Mouse (Mus musculus) embryonic facial prominence, embryonic 14.5 days (tissue): ENCODE measurements around the gene Usp50. TPM values are rescaled to one million over a fixed set of nuclear protein-coding genes. Genes with fewer than 3 reads are reported as not detected.
A peak's percentile ranks its signal among the peaks of the same experiment; 100 is the strongest.

Source experiments
- ATAC-seq: fragments of 200-750 bp; cut with Nextera tagmentation; 2 replicates; pipeline ENCODE4 v1.8.0; 2017; ENCODE audit warnings: low read depth, moderate number of reproducible peaks, moderate TSS enrichment
- DNase-seq: peaks from one replicate; pipeline ENCODE4 v3.0.0-alpha.2; 2015; ENCODE audit warnings: low spot score
- H3K27ac ChIP-seq: fragments of 300-500 bp; sonication (generic); replicated peaks from 2 replicates; pipeline ENCODE4 v1.5.1; 2014; ENCODE audit warnings: low read depth, mild to moderate bottlenecking, low read length, moderate library complexity
- H3K27me3 ChIP-seq: fragments of 300-500 bp; sonication (generic); replicated peaks from 2 replicates; pipeline ENCODE4 v1.6.1; 2014; ENCODE audit warnings: low read length; ENCODE audit not compliant: control insufficient read depth, insufficient read depth
- H3K36me3 ChIP-seq: fragments of 300-500 bp; sonication (generic); 2 replicates; pipeline ENCODE4 v1.6.1; 2014; ENCODE audit warnings: low read length, mixed read lengths; ENCODE audit not compliant: control insufficient read depth, insufficient read depth
- H3K4me1 ChIP-seq: fragments of 300-500 bp; sonication (generic); 2 replicates; pipeline ENCODE4 v1.6.1; 2014; ENCODE audit warnings: antibody characterized with exemption, low read length; ENCODE audit not compliant: control insufficient read depth, insufficient read depth
- H3K4me2 ChIP-seq: fragments of 300-500 bp; sonication (generic); 2 replicates; pipeline ENCODE4 v1.6.1; 2014; ENCODE audit warnings: low read depth, mild to moderate bottlenecking, low read length, moderate library complexity, mixed read lengths
- H3K4me3 ChIP-seq: fragments of 300-500 bp; sonication (generic); 2 replicates; pipeline ENCODE4 v1.5.1; 2014; ENCODE audit warnings: low read depth, mild to moderate bottlenecking, low read length
- H3K9ac ChIP-seq: fragments of 300-500 bp; sonication (generic); 2 replicates; pipeline ENCODE4 v1.6.1; 2014; ENCODE audit warnings: low read depth, mild to moderate bottlenecking, low read length, moderate library complexity, mixed read lengths
- H3K9me3 ChIP-seq: fragments of 300-500 bp; sonication (generic); 2 replicates; pipeline ENCODE4 v1.6.1; 2016; ENCODE audit warnings: low read length; ENCODE audit not compliant: control insufficient read depth
- WGBS: fragments of 180-500 bp; shearing (Covaris S2); extraction: QIAGEN DNeasy Blood & Tissue Kit; methylation state at CpG from one replicate; pipeline ENCODE4 v1.1.7; 2014; 5-methylcytosine and 5-hydroxymethylcytosine counted together
- polyA plus RNA-seq: library from polyadenylated mRNA; unstranded; fragments of >200 nt; fragmentation: Nextera tagmentation; extraction: Ambion mirVana; gene quantifications from 2 replicates; pipeline ENCODE4 v1.2.1, GENCODE M21; 2014

Usp50 gene
- polyA plus RNA-seq, 1 experiment from 2014 or later, result 2.6 TPM

DNA sequence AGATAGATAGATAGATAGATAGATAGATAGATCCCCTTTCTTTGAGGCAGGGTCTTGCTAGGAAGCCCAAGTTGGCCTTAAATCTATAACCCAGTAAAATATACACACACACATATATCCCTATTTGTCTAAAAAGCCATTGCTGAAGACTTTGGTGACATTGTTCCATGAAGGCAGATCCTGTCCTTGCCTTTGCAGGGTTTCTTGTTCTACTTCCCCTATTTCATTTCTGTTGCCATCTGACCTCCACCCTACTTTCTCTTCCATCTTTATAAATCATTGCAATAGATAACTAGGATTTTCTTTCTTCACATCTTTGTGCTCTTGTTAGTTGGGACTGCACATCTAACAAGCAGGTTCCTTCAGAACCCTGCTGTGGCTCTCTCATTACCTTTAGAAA is 70.3 kb downstream of the Usp50 start:
- no peaks in the 10 kb centered on the region for H3K36me3 ChIP-seq
- H3K4me2 ChIP-seq, result no peak overlapping the region
- no peak for DNase-seq
- H3K4me1 ChIP-seq, result 0 out of 2 replicates have a peak, but pooled peaks cover 8% of the 10 kb centered on the region
- H3K27ac ChIP-seq, result no peak overlapping the region
- H3K9me3 ChIP-seq, result no peaks in the 10 kb centered on the region
- no peaks in the 10 kb centered on the region for H3K27me3 ChIP-seq
- no peak overlapping the region for H3K9ac ChIP-seq
- no peak for ATAC-seq
- no peak overlapping the region for H3K4me3 ChIP-seq

DNA sequence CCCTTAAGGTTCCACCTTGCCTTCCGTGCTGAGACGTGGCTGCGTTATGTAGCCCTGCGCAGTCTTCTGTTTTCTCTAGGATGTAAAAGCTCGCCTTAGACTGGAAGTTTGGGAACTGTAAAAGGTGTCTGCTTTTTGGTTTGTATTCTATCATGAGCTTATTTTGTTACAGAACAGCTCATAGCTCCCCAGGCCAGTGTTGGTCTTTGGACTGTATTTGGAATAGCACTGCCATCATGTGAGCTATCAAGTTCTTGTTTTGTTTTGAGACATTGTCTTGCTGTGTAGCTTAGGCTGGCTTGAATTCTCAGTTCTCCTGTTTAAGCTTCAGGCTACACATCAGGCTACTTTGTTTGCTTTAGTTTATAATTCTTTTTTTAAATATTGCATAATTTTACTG is 70.7 kb downstream of the Usp50 start:
- 94% methylated on average over 5 of the region's 5 CpGs for WGBS

GRCm38 (mm10) chr2:126708361-126708760 is 74.9 kb downstream of the Usp50 start:
- Histone ChIP-seq H3K9ac (peak overlapping the region; percentile 93), H3K27me3 (0 out of 2 replicates have a peak, but pooled peaks cover 5% of the 10 kb centered on the region), H3K4me3 (peak overlapping the region; percentile 92), H3K4me2 (peak overlapping the region; percentile 61), H3K9me3 (no peaks in the 10 kb centered on the region), H3K4me1 (0 out of 2 replicates have a peak, but pooled peaks cover 9% of the 10 kb centered on the region), H3K36me3 (no peaks in the 10 kb centered on the region), H3K27ac (no peak overlapping the region)
- WGBS, result 77% methylated on average over 4 of the region's 4 CpGs
- DNase-seq (no peak), ATAC-seq (no peak)

More for the DNA sequence above, 70.7 kb downstream of the Usp50 start:
- H3K9me3 ChIP-seq, result no peaks in the 10 kb centered on the region
- H3K27me3 ChIP-seq, result no peaks in the 10 kb centered on the region
- H3K36me3 ChIP-seq, result no peaks in the 10 kb centered on the region
- ATAC-seq, result no peak
- no peak overlapping the region for H3K9ac ChIP-seq
- H3K4me1 ChIP-seq, result 0 out of 2 replicates have a peak, but pooled peaks cover 9% of the 10 kb centered on the region
- H3K4me2 ChIP-seq, result no peak overlapping the region
- H3K4me3 ChIP-seq, result no peak overlapping the region
- DNase-seq, result no peak
- no peak overlapping the region for H3K27ac ChIP-seq

DNA sequence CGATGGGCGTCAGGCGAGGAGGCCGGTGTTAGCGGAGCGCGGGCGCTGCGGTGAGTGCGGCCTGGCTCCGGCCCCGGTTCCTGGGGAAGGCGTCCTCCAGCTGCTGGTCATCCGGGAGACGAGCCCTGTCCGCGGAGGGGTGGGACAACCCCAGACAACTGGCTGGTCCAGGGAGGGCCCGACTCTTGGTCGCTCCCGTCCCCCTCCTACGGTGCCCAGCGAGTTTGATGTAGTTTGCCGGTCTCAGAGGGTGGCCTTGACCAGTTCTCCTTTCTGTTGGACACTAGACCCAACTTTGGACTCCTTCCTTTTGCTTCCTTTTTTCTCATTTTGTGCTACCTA is 75.9 kb downstream of the Usp50 start:
- 0 out of 2 replicates have a peak, but pooled peaks cover 9% of the 10 kb centered on the region for H3K4me1 ChIP-seq
- peak overlapping the region; percentile 92 for H3K4me3 ChIP-seq
- 0 out of 2 replicates have a peak, but pooled peaks cover 5% of the 10 kb centered on the region for H3K27me3 ChIP-seq
- WGBS, result 0% methylated on average over 4 of the region's 23 CpGs
- H3K9me3 ChIP-seq, result no peaks in the 10 kb centered on the region
- ATAC-seq (peak; percentile 80), DNase-seq (no peak)
- peak overlapping the region; percentile 93 for H3K9ac ChIP-seq
- no peaks in the 10 kb centered on the region for H3K36me3 ChIP-seq
- H3K4me2 ChIP-seq, result peak overlapping the region; percentile 61
- peak overlapping the region; percentile 83 for H3K27ac ChIP-seq

- WGBS, result 5% methylated on average over 26 of the region's 47 CpGs
- ATAC-seq (peak; percentile 100), DNase-seq (peak; percentile 98)
- Histone ChIP-seq H3K4me1 (0 out of 2 replicates have a peak, but pooled peaks cover 9% of the 10 kb centered on the region), H3K4me3 (peak within 1 kb of the TSS; percentile 92), H3K27me3 (0 out of 2 replicates have a peak, but pooled peaks cover 5% of the 10 kb centered on the region), H3K9me3 (no peaks in the 10 kb centered on the region), H3K27ac (peak within 1 kb of the TSS; percentile 83), H3K9ac (peak within 1 kb of the TSS; percentile 93), H3K4me2 (peak within 1 kb of the TSS; percentile 61), H3K36me3 (no peaks in the 10 kb centered on the region)
Measured at GRCm38 (mm10) chr2:126706759-126707437, 76.4 kb downstream of the Usp50 start, which contains the start of gene Usp8. Usp8 (plus strand) TSS chr2:126707328.

- no peak overlapping the region for H3K27ac ChIP-seq
- no peaks in the 10 kb centered on the region; the same call in 1 of the 2 replicates for H3K27me3 ChIP-seq
- no peak for ATAC-seq
- H3K9ac ChIP-seq, result no peak overlapping the region
- H3K4me3 ChIP-seq, result no peak overlapping the region
- H3K4me1 ChIP-seq, result no peaks in the 10 kb centered on the region
- DNase-seq, result no peak
- WGBS, result 79% methylated on average over 6 of the region's 6 CpGs
- no peaks in the 10 kb centered on the region for H3K9me3 ChIP-seq
- H3K4me2 ChIP-seq, result no peak overlapping the region
- H3K36me3 ChIP-seq, result no peaks in the 10 kb centered on the region
Measured at GRCm38 (mm10) chr2:126695285-126695684, 88.0 kb downstream of the Usp50 start.

DNA sequence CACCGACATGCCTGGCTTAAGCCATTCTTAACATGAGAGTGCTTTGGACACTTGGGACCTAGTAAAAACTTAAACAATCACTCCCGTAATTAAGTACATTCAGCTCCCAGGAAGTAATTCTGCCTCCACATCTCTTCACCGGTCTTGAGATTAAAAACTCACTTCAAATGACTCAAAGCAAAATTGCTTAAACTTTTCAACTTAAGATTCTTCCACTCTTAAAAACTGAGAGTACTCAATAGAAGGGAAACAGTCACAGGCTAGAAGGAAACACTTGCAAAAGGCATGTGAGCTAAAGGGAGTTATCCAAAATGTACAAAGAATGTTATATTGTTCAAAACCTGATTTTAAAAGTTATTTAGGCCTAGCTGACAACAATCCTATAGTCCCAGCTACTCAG is 92.0 kb downstream of the Usp50 start:
- DNase-seq (no peak), ATAC-seq (no peak)
- no peak overlapping the region for H3K9ac ChIP-seq
- WGBS, result 82% methylated on average over 3 of the region's 3 CpGs
- H3K27me3 ChIP-seq, result no peaks in the 10 kb centered on the region
- no peaks in the 10 kb centered on the region for H3K4me1 ChIP-seq
- no peak overlapping the region for H3K27ac ChIP-seq
- H3K4me2 ChIP-seq, result no peak overlapping the region
- no peaks in the 10 kb centered on the region for H3K36me3 ChIP-seq
- H3K9me3 ChIP-seq, result no peaks in the 10 kb centered on the region
- no peak overlapping the region for H3K4me3 ChIP-seq

DNA sequence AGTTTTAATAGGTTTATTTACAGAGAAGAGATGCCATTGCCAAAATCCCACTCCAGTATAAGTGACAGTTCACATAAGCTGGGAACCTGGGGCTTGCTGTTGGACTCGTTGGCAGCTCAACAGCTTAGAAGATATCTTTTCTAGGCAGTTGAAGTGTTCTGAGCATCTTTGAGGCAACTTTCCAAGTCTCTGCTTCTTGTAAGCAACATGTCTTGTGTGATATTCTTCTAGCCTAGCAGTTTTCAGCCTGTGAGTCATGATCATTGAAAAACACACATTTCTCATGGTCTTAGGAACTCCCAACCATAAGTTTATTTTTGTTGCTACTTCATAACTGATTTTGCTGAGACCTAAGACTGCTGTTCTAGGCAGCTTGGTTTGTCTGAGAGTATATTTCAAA is 100.3 kb downstream of the Usp50 start:
- Histone ChIP-seq H3K4me3 (no peak overlapping the region), H3K4me2 (no peak overlapping the region), H3K27ac (no peak overlapping the region), H3K36me3 (peaks cover 31% of the 10 kb centered on the region), H3K9me3 (peaks cover 5% of the 10 kb centered on the region; the same call in 1 of the 2 replicates), H3K27me3 (no peaks in the 10 kb centered on the region), H3K9ac (no peak overlapping the region), H3K4me1 (no peaks in the 10 kb centered on the region)
- DNase-seq, result no peak
- WGBS, result 95% methylated on average over 1 of the region's 1 CpGs
- ATAC-seq, result no peak

- Histone ChIP-seq H3K4me1 (no peaks in the 10 kb centered on the region), H3K9me3 (peaks cover 5% of the 10 kb centered on the region; the same call in 1 of the 2 replicates), H3K27me3 (no peaks in the 10 kb centered on the region), H3K4me2 (no peak overlapping the region), H3K9ac (no peak overlapping the region), H3K27ac (no peak overlapping the region), H3K36me3 (peaks cover 37% of the 10 kb centered on the region), H3K4me3 (no peak overlapping the region)
- DNase-seq (no peak), ATAC-seq (no peak)
- WGBS, result 78% methylated on average over 2 of the region's 2 CpGs
Measured at GRCm38 (mm10) chr2:126682333-126682732, 100.9 kb downstream of the Usp50 start.
